Mouse (Mus musculus): ENCODE results near the gene Fam210b.

The Fam210b gene

DNA sequence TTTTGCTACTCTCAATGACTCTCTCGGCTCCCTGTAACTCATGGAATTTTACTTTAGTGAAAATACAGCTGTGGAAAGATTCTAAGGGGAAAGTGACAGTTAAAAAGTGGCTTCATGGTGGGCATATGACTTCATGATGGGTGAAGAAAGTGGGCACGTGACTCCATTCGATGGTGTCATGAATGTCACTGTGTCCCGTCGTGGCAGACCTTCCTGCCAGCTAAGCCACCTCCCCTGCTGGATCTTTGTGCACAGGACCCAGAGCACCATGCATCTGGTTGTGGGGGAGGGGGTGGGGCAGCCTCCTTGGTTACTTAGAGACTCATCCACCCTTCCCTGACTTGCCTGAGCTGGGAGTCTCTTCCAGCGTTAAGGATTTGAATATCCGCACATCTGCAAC lies 58.9 kb downstream of the Fam210b start:
- no peak for DNase-seq (ENCODE audit: low read depth)

DNA sequence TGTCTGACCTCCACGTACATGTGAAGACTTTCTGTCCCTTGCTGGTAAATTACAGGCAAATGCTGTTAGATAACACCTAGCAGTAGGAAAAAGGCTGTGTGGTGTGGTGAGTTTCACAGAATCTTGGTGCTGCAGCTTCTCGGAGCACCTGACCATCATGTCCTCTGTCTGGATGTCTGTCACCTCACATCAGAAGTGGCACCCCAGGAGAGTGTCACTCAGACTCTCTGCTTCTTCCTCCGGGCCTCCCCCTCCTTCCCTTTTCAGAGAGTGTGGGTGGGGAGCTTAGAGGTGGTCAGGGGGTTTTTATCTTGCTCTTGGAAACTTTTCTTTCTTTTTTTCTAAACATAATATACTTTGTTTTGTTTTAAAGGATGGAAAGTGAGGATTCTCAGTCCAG lies 59.6 kb downstream of the Fam210b start:
- no peak for DNase-seq (ENCODE audit: low read depth)
